Mouse (Mus musculus) kidney, adult 2 months (tissue): Measurements from ENCODE around the gene Gramd2. TPM values are rescaled to one million over a fixed set of nuclear protein-coding genes. Genes with fewer than 3 reads are reported as not detected.
A peak's percentile ranks its signal among the peaks of the same experiment; 100 is the strongest.
"Not testable (repeated sequence)": the region's sequence is repeated elsewhere in the genome, so short reads cannot be mapped to it uniquely, and the experiment has no call there.

Experiments
- DNase-seq: peaks from one replicate; pipeline ENCODE4 v3.0.0; 2021
- H3K27ac ChIP-seq: fragments of 200-500 bp; 2 replicates; pipeline ENCODE4 v1.5.1; 2012; ENCODE audit warnings: low read depth, low read length, control low read depth, inconsistent platforms; ENCODE audit not compliant: insufficient read depth
- H3K27me3 ChIP-seq: fragments of 200-500 bp; replicated peaks from 2 replicates; pipeline ENCODE4 v1.6.1; 2012; ENCODE audit warnings: mild to moderate bottlenecking, moderate library complexity, low read length, inconsistent platforms; ENCODE audit not compliant: control insufficient read depth, insufficient read depth
- H3K36me3 ChIP-seq: fragments of 200-500 bp; 2 replicates; pipeline ENCODE4 v1.6.1; 2012; ENCODE audit warnings: mild to moderate bottlenecking, moderate library complexity, low read length, inconsistent platforms; ENCODE audit not compliant: control insufficient read depth, insufficient read depth
- H3K4me1 ChIP-seq: fragments of 200-500 bp; 2 replicates; pipeline ENCODE4 v1.6.1; 2011; ENCODE audit warnings: low read length; ENCODE audit not compliant: control insufficient read depth, insufficient read depth
- H3K4me3 ChIP-seq: fragments of 200-500 bp; 2 replicates; pipeline ENCODE4 v1.5.1; 2011; ENCODE audit warnings: mild to moderate bottlenecking, low read depth, low read length, control low read depth; ENCODE audit not compliant: insufficient read depth
- CTCF ChIP-seq: fragments of 200-500 bp; conservative IDR thresholded peaks from 2 replicates; pipeline ENCODE4 v1.5.1; 2011; ENCODE audit warnings: low read depth, mild to moderate bottlenecking, control low read depth, low read length, moderate library complexity, mixed read lengths; ENCODE audit not compliant: insufficient read depth, insufficient read length
- POLR2A ChIP-seq: fragments of 200-500 bp; IDR thresholded peaks from one replicate; pipeline ENCODE4 v1.6.1; 2011; ENCODE audit warnings: low read depth, low read length, control low read depth
- WGBS: fragments of 180-500 bp; shearing (Covaris S2); methylation state at CpG from one replicate; pipeline ENCODE4 v1.1.7; 2018; 5-methylcytosine and 5-hydroxymethylcytosine counted together
- polyA plus RNA-seq: library from polyadenylated mRNA; depleted of rRNA; stranded (reverse); fragments of >200 nt; gene quantifications from 2 replicates; pipeline ENCODE4 v1.2.3, GENCODE M21; 2012; rRNA removed

The Gramd2 gene
- polyA plus RNA-seq, 1 experiment: 0.31 TPM

- TF ChIP-seq POLR2A: no peak
- no peak for TF ChIP-seq CTCF
- Histone ChIP-seq H3K27me3 (no peaks in the 10 kb centered on the region), H3K4me3 (peak overlapping the region; percentile 95), H3K4me1 (peaks cover 5% of the 10 kb centered on the region), H3K36me3 (no peaks in the 10 kb centered on the region), H3K27ac (0 out of 2 replicates have a peak overlapping the region, but pooled peaks have one; percentile 13)
- no peak for DNase-seq
- 0% methylated on average over 2 of the region's 2 CpGs for WGBS
Observed at GRCm38 (mm10) chr9:59751966-59752365, 72.0 kb downstream of the Gramd2 start.

- no peaks in the 10 kb centered on the region for H3K27me3 ChIP-seq
- DNase-seq: no peak
- no peak for TF ChIP-seq POLR2A
- TF ChIP-seq CTCF: no peak
Observed at GRCm38 (mm10) chr9:59755199-59755598, 75.3 kb downstream of the Gramd2 start.

GRCm38 (mm10) chr9:59757016-59757415 is 77.1 kb downstream of the Gramd2 start:
- H3K27ac ChIP-seq, H3K36me3 ChIP-seq, H3K4me1 ChIP-seq, H3K27me3 ChIP-seq, H3K4me3 ChIP-seq: not testable (repeated sequence)
- peak; percentile 62 for DNase-seq
- 44% methylated on average over 3 of the region's 3 CpGs for WGBS

More at GRCm38 (mm10) chr9:59755199-59755598, 75.3 kb downstream of the Gramd2 start:
- H3K36me3 ChIP-seq: no peaks in the 10 kb centered on the region
- WGBS: 63% methylated on average over 2 of the region's 2 CpGs
- H3K4me3 ChIP-seq: no peak overlapping the region
- H3K4me1 ChIP-seq: no peaks in the 10 kb centered on the region; the same call in 1 of the 2 replicates
- H3K27ac ChIP-seq: no peak overlapping the region

GRCm38 (mm10) chr9:59760515-59760914 is 80.6 kb downstream of the Gramd2 start:
- WGBS: 35% methylated on average over 3 of the region's 3 CpGs
- TF ChIP-seq POLR2A: no peak
- TF ChIP-seq CTCF: peak; percentile 47; the same call in 1 of the 2 replicates
- Histone ChIP-seq H3K36me3 (no peaks in the 10 kb centered on the region), H3K4me3 (no peak overlapping the region), H3K4me1 (no peaks in the 10 kb centered on the region; the same call in 1 of the 2 replicates), H3K27me3 (no peaks in the 10 kb centered on the region), H3K27ac (no peak overlapping the region)
- peak; percentile 43 for DNase-seq

GRCm38 (mm10) chr9:59766966-59767461 is 87.1 kb downstream of the Gramd2 start:
- 90% methylated on average over 12 of the region's 13 CpGs for WGBS
- not testable (repeated sequence) for H3K27ac ChIP-seq, H3K36me3 ChIP-seq, H3K4me1 ChIP-seq, DNase-seq, H3K27me3 ChIP-seq, H3K4me3 ChIP-seq

Other genes with a start within 250 kb of the Gramd2 start
- 14.3 and 16.9 TPM in 2 replicates for gene Arih1, start 193.5 kb upstream of the Gramd2 start, polyA plus RNA-seq
- gene Hexa, start 140.6 kb upstream of the Gramd2 start, polyA plus RNA-seq: 76.1 and 77.7 TPM in 2 replicates
- 0.14 TPM in 1 of 2 replicates, not detected in the other for gene Tmem202, start 140.3 kb upstream of the Gramd2 start, polyA plus RNA-seq
- 0.18 and 0.30 TPM in 2 replicates for gene Celf6, start 102.2 kb upstream of the Gramd2 start, polyA plus RNA-seq
- gene Parp6, start 62.9 kb upstream of the Gramd2 start, polyA plus RNA-seq: 15.3 and 19.1 TPM in 2 replicates
- 669 and 682 TPM in 2 replicates for gene Pkm, start 23.8 kb upstream of the Gramd2 start, polyA plus RNA-seq
- gene Senp8, start 70.6 kb downstream of the Gramd2 start, polyA plus RNA-seq: 5.8 and 7.5 TPM in 2 replicates
- 4.6 and 4.7 TPM in 2 replicates for gene Myo9a, start 70.8 kb downstream of the Gramd2 start, polyA plus RNA-seq